Mouse (Mus musculus) c-Kit-positive CD71-positive TER-119-negative erythroid progenitor cells, embryonic 14.5 days (primary cell): ENCODE data around the gene Vsx1.

ENCODE experiments used
- DNase-seq: peaks from one replicate; pipeline ENCODE4 v3.0.0-alpha.2; 2013; ENCODE audit warnings: low read depth

Vsx1 gene

GRCm38 (mm10) chr2:150689223-150689800 lies at the start of gene Vsx1:
Vsx1 (minus strand) TSS chr2:150689360.
- DNase-seq = no peak

- no peak for DNase-seq
These were observed 48.7 kb upstream of the Vsx1 start for GRCm38 (mm10) chr2:150737881-150738280.

GRCm38 (mm10) chr2:150735756-150736576 lies 46.8 kb upstream of the Vsx1 start:
- DNase-seq = no peak

GRCm38 (mm10) chr2:150712167-150712674 lies 23.1 kb upstream of the Vsx1 start:
- DNase-seq = no peak

GRCm38 (mm10) chr2:150691481-150692170 lies 2.5 kb upstream of the Vsx1 start:
- DNase-seq = no peak

GRCm38 (mm10) chr2:150690216-150690615 lies 1.1 kb upstream of the Vsx1 start:
- no peak for DNase-seq

- DNase-seq = no peak
These were observed 496 bp downstream of the Vsx1 start for GRCm38 (mm10) chr2:150688541-150689186.

- DNase-seq = no peak
These were observed 1.2 kb downstream of the Vsx1 start for GRCm38 (mm10) chr2:150687871-150688540.

GRCm38 (mm10) chr2:150685389-150685788 lies 3.8 kb downstream of the Vsx1 start:
- no peak for DNase-seq

- no peak for DNase-seq
These were observed 4.7 kb downstream of the Vsx1 start for GRCm38 (mm10) chr2:150684451-150684850.

- DNase-seq = no peak
These were observed 7.6 kb downstream of the Vsx1 start for GRCm38 (mm10) chr2:150681581-150681980.

GRCm38 (mm10) chr2:150678392-150678791 lies 10.8 kb downstream of the Vsx1 start:
- DNase-seq = peak; percentile 73

GRCm38 (mm10) chr2:150675525-150675924 lies 13.6 kb downstream of the Vsx1 start:
- DNase-seq = no peak

GRCm38 (mm10) chr2:150674900-150675299 lies 14.3 kb downstream of the Vsx1 start:
- peak; percentile 84 for DNase-seq

- no peak for DNase-seq
These were observed 15.2 kb downstream of the Vsx1 start for GRCm38 (mm10) chr2:150673929-150674328.

GRCm38 (mm10) chr2:150671609-150672290 lies 17.4 kb downstream of the Vsx1 start:
- DNase-seq = no peak

GRCm38 (mm10) chr2:150670926-150671325 lies 18.2 kb downstream of the Vsx1 start:
- DNase-seq = no peak

GRCm38 (mm10) chr2:150669454-150670045 lies 19.6 kb downstream of the Vsx1 start:
- DNase-seq = no peak

GRCm38 (mm10) chr2:150668956-150669355 lies 20.2 kb downstream of the Vsx1 start:
- no peak for DNase-seq
